Mouse (Mus musculus) G1E-ER4 (cell line): ENCODE measurements around the gene Foxa3. TPM values are rescaled to one million over a fixed set of nuclear protein-coding genes. Genes with fewer than 3 reads are reported as not detected.

ENCODE experiments used
- GATA1 ChIP-seq: IDR thresholded peaks from one replicate; pipeline ENCODE4 v1.8.0; 2012; ENCODE audit warnings: low read length, inconsistent platforms
- polyA plus RNA-seq: library from polyadenylated mRNA; stranded (reverse); fragments of >175 nt; gene quantifications from 2 replicates; pipeline ENCODE4 v1.2.3, GENCODE M21; 2012

Foxa3 gene
- polyA plus RNA-seq, 1 experiment: not detected

- TF ChIP-seq GATA1: no peak
These were observed 16.0 kb downstream of the Foxa3 start for GRCm38 (mm10) chr7:19007026-19007977.

- no peak for TF ChIP-seq GATA1
These were observed 16.9 kb downstream of the Foxa3 start for GRCm38 (mm10) chr7:19006476-19006875.

GRCm38 (mm10) chr7:19005417-19006121, 17.8 kb downstream of the Foxa3 start:
- no peak for TF ChIP-seq GATA1

GRCm38 (mm10) chr7:19004631-19005079, 18.7 kb downstream of the Foxa3 start:
- TF ChIP-seq GATA1: no peak

GRCm38 (mm10) chr7:19003902-19004630, 19.3 kb downstream of the Foxa3 start, which contains the start of gene Irf2bp1:
Irf2bp1 (plus strand) TSS chr7:19004044.
- TF ChIP-seq GATA1: no peak

- TF ChIP-seq GATA1: no peak
These were observed 20.4 kb downstream of the Foxa3 start for GRCm38 (mm10) chr7:19002848-19003498.

- no peak for TF ChIP-seq GATA1
These were observed 21.2 kb downstream of the Foxa3 start for GRCm38 (mm10) chr7:19002115-19002514.

GRCm38 (mm10) chr7:19001807-19002085, 21.6 kb downstream of the Foxa3 start:
- no peak for TF ChIP-seq GATA1

GRCm38 (mm10) chr7:19001066-19001806, 22.1 kb downstream of the Foxa3 start:
- no peak for TF ChIP-seq GATA1

GRCm38 (mm10) chr7:19000421-19000820, 22.9 kb downstream of the Foxa3 start:
- TF ChIP-seq GATA1: no peak

- no peak for TF ChIP-seq GATA1
These were observed 24.5 kb downstream of the Foxa3 start for GRCm38 (mm10) chr7:18998835-18999234.

GRCm38 (mm10) chr7:18993036-18993435, 30.3 kb downstream of the Foxa3 start:
- TF ChIP-seq GATA1: no peak

- no peak for TF ChIP-seq GATA1
These were observed 31.1 kb downstream of the Foxa3 start for GRCm38 (mm10) chr7:18992294-18992675.

GRCm38 (mm10) chr7:18991660-18992293, 31.6 kb downstream of the Foxa3 start:
- no peak for TF ChIP-seq GATA1
